Mouse (Mus musculus) ES-E14 (cell line): Measurements from ENCODE around the gene Shb. TPM values are rescaled to one million over a fixed set of nuclear protein-coding genes. Genes with fewer than 3 reads are reported as not detected.
A peak's percentile ranks its signal among the peaks of the same experiment; 100 is the strongest.

Experiments
- DNase-seq: peaks from one replicate; pipeline ENCODE4 v3.0.0-alpha.2; 2013; ENCODE audit warnings: low read depth, low spot score
- H3K27ac ChIP-seq: 2 replicates; pipeline ENCODE4 v1.5.1; 2012; ENCODE audit warnings: low read depth, mild to moderate bottlenecking, low read length, moderate library complexity, mixed read lengths; ENCODE audit not compliant: poor library complexity, insufficient read depth, severe bottlenecking
- H3K36me3 ChIP-seq: 2 replicates; pipeline ENCODE4 v1.6.1; 2012; ENCODE audit warnings: mild to moderate bottlenecking, low read length, moderate library complexity, mixed read lengths; ENCODE audit not compliant: control insufficient read depth, poor library complexity, insufficient read depth, severe bottlenecking
- H3K4me1 ChIP-seq, 2 experiments: fragments of 150-350 bp in 1 of 2; sonication (generic) in 1 of 2; 2 replicates each; pipeline ENCODE4 v1.6.1; 2012; ENCODE audit warnings: low read length in 2 of 2, mild to moderate bottlenecking in 1 of 2, mixed read lengths in 1 of 2; ENCODE audit not compliant: control insufficient read depth in 2 of 2, insufficient read depth in 2 of 2, poor library complexity in 1 of 2
- H3K4me3 ChIP-seq, 2 experiments: fragments of 150-350 bp in 1 of 2; sonication (generic) in 1 of 2; 2 replicates each; pipeline ENCODE4 v1.5.1; 2012; ENCODE audit warnings: low read length in 2 of 2, low read depth in 1 of 2, mild to moderate bottlenecking in 1 of 2, mixed read lengths in 1 of 2; ENCODE audit not compliant: insufficient read depth in 1 of 2, poor library complexity in 1 of 2, severe bottlenecking in 1 of 2
- H3K9ac ChIP-seq: 2 replicates; pipeline ENCODE4 v1.6.1; 2012; ENCODE audit warnings: low read depth, mild to moderate bottlenecking, low read length, mixed read lengths; ENCODE audit not compliant: poor library complexity, insufficient read depth, severe bottlenecking
- H3K9me3 ChIP-seq: fragments of 150-350 bp; sonication (generic); 2 replicates; pipeline ENCODE4 v1.6.1; 2012; ENCODE audit warnings: low read depth, mild to moderate bottlenecking, low read length; ENCODE audit not compliant: control insufficient read depth, insufficient read depth
- CHD2 ChIP-seq: IDR thresholded peaks from 2 replicates; pipeline ENCODE4 v1.6.1; 2014; ENCODE audit warnings: mild to moderate bottlenecking, low read depth, low read length, inconsistent platforms
- HCFC1 ChIP-seq: IDR thresholded peaks from 2 replicates; pipeline ENCODE4 v1.6.1; 2012; ENCODE audit warnings: low read length, inconsistent platforms, borderline replicate concordance; ENCODE audit not compliant: insufficient read depth
- MAFK ChIP-seq: IDR thresholded peaks from 2 replicates; pipeline ENCODE4 v1.6.1; 2014; ENCODE audit warnings: mild to moderate bottlenecking, low read depth, low read length, inconsistent platforms; ENCODE audit not compliant: insufficient read depth
- ZC3H11A ChIP-seq: IDR thresholded peaks from 2 replicates; pipeline ENCODE4 v1.6.1; 2012; ENCODE audit warnings: low read depth, mild to moderate bottlenecking, inconsistent platforms, low read length, borderline replicate concordance
- ZNF384 ChIP-seq: IDR thresholded peaks from 2 replicates; pipeline ENCODE4 v1.6.1; 2012; ENCODE audit warnings: low read depth, low read length, inconsistent platforms
- in situ Hi-C, 2 experiments: fragments of 600-800 bp; cut with MboI; formaldehyde crosslinking; loops; one replicate each; pipeline ENCODE4 v1.15.1; 2025; ENCODE audit warnings: low sequenced_read_pairs in 2 of 2, inconsistent platforms in 1 of 2; ENCODE audit not compliant: unreplicated experiment in 2 of 2
- total RNA-seq: library from RNA; depleted of rRNA; stranded (reverse); fragments of 300-350 nt; gene quantifications from 2 replicates; pipeline ENCODE4 v1.2.3, GENCODE M21; 2012

Shb gene
- total RNA-seq, 1 experiment = 15.9 TPM

DNA sequence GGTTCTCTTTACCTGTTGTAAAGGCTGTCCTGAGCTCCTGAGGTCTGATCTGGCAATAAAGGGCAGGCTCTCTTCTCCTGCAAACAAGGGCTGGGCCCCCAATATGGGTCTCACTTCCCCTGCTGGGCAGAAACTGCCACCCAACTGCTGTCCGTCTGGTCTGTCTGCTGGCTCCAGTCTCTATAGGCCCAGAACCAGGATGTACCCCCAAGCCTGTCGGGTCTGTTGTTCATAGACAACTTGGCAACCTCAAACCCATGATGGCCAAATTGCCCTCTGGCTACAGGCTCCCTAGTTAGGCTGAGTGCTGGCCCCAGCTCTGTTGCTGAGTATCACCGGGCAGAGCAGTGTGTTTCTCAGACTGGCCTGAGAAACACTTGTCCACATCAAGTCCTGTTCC, 100.5 kb downstream of the Shb start:
- Histone ChIP-seq H3K27ac (no peak overlapping the region), H3K4me1 (peaks cover 2 to 10% of the 10 kb centered on the region in 2 experiments; a peak in 2 of 4 replicates), H3K36me3 (peaks cover 7% of the 10 kb centered on the region; the same call in 1 of the 2 replicates), H3K9ac (no peak overlapping the region), H3K4me3 (no peak overlapping the region), H3K9me3 (no peaks in the 10 kb centered on the region)
- no peak for DNase-seq
- no peak for TF ChIP-seq CHD2
- no peak for TF ChIP-seq HCFC1
- no peak for TF ChIP-seq MAFK
- TF ChIP-seq ZNF384 = no peak
- TF ChIP-seq ZC3H11A = no peak
- in situ Hi-C loops = no loop called here

DNA sequence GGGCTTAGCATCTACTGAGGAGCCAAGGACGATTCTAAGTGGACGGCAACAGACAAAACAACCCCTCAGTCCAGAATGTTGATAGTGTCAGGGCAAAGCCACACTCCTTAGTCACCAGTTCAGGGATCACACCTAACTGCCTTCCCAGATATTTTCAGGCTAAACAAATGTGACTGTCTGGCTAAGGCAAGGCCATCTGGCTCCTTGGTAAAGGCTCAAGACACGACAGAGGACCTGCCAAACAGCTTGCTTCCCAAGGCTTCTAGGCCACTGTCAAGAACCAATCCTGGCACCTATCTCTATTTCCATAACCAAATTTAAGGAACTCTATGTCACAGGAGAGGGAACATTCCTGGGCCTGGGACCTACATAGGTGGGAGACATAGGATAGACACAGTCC, 101.0 kb downstream of the Shb start:
- Histone ChIP-seq H3K36me3 (peaks cover 7% of the 10 kb centered on the region; the same call in 1 of the 2 replicates), H3K27ac (no peak overlapping the region), H3K9ac (no peak overlapping the region), H3K4me1 (peaks cover 2 to 10% of the 10 kb centered on the region in 2 experiments; a peak in 2 of 4 replicates), H3K9me3 (no peaks in the 10 kb centered on the region), H3K4me3 (no peak overlapping the region)
- no peak for DNase-seq
- in situ Hi-C loops = no loop called here
- TF ChIP-seq HCFC1 (no peak), ZC3H11A (no peak), ZNF384 (no peak), CHD2 (no peak), MAFK (no peak)

DNA sequence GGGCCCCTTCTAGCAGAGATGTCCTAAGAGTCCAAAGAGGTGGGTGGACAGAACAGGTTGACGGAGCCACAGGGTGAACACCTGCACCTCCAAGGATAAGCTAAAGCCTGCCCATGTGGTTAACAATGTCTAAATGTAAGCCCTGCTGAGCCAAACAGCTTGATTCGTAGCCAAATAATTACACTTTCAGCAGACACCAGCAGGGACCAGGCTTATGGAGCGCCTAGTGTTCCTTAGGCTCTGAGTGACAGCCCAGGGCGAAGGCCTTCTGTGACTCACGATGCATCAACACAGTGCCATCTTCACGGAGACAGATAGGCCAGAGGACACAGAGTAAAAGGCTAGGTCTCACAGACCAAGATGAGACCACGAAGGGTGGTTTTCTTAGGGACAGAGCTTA, 102.8 kb downstream of the Shb start:
- Histone ChIP-seq H3K4me3 (no peak overlapping the region), H3K27ac (no peak overlapping the region), H3K36me3 (peaks cover 7% of the 10 kb centered on the region; the same call in 1 of the 2 replicates), H3K9ac (no peak overlapping the region), H3K4me1 (peaks cover 2 to 10% of the 10 kb centered on the region in 2 experiments; a peak in 2 of 4 replicates), H3K9me3 (no peaks in the 10 kb centered on the region)
- no peak for DNase-seq
- in situ Hi-C loops = no loop called here
- no peak for TF ChIP-seq HCFC1
- no peak for TF ChIP-seq MAFK
- TF ChIP-seq CHD2 = no peak
- no peak for TF ChIP-seq ZNF384
- TF ChIP-seq ZC3H11A = no peak

DNA sequence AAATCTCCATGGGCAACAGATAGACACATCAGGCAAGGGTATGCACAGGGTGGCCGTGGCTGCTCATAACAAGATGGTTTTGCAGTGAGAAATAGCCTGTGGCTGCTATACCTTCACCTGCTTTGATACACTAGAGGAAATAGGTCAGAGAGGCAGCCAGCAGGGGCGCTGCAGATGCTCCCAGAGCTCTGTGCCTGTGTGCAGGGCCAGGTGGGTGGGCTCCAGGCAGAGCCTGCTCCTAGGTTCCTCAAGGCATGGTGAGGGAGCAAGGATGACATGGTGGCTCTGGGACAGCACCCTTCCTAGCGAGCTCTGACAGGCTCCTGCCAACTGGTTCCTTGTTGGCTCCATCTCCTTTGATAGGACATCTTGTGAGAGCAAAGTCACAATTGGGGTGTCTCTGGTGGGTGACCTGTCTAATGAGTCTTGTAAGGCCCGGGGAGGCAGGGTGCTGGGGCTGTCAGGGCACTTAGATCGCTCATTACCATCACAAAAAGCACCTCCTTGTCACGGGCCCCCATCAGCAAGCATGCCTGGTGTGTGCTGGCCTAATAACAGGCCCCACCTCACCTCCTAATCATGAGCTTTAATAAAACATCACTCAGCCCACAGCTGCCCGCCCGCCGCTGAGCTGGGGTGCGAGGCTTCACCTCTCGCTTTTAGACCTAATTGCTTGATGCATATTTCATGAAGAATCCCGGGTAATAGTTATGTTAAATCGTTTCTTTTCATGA, 105.4 kb downstream of the Shb start:
- no peak overlapping the region for H3K27ac ChIP-seq
- no peak overlapping the region for H3K4me3 ChIP-seq
- no peak overlapping the region for H3K9ac ChIP-seq
- H3K36me3 ChIP-seq = peaks cover 4% of the 10 kb centered on the region; the same call in 1 of the 2 replicates
- peak; percentile 61 for DNase-seq
- in situ Hi-C loops = no loop called here
- H3K9me3 ChIP-seq = no peaks in the 10 kb centered on the region
- peaks cover 8 to 27% of the 10 kb centered on the region in 2 experiments for H3K4me1 ChIP-seq
- TF ChIP-seq ZC3H11A (no peak), MAFK (no peak), ZNF384 (no peak), CHD2 (no peak)
